Mouse (Mus musculus) thymus, adult 2 months (tissue): ENCODE data around the gene Znrd1as. TPM values are rescaled to one million over a fixed set of nuclear protein-coding genes. Genes with fewer than 3 reads are reported as not detected.

ENCODE experiments used
- DNase-seq: peaks from one replicate; pipeline ENCODE4 v3.0.0; 2021
- H3K27ac ChIP-seq: fragments of 200-500 bp; 2 replicates; pipeline ENCODE4 v1.5.1; 2012; ENCODE audit warnings: low read length, control low read depth; ENCODE audit not compliant: control insufficient read depth, insufficient read depth
- H3K27me3 ChIP-seq: fragments of 200-500 bp; 2 replicates; pipeline ENCODE4 v1.6.1; 2012; ENCODE audit warnings: mild to moderate bottlenecking, low read length, moderate library complexity, mixed read lengths; ENCODE audit not compliant: control insufficient read depth, insufficient read depth
- H3K36me3 ChIP-seq: fragments of 200-500 bp; 2 replicates; pipeline ENCODE4 v1.6.1; 2012; ENCODE audit warnings: mild to moderate bottlenecking, low read length, moderate library complexity; ENCODE audit not compliant: control insufficient read depth, insufficient read depth
- H3K4me1 ChIP-seq: fragments of 200-500 bp; replicated peaks from 2 replicates; pipeline ENCODE4 v1.6.1; 2012; ENCODE audit warnings: low read length; ENCODE audit not compliant: control insufficient read depth, insufficient read depth
- H3K4me3 ChIP-seq: fragments of 200-500 bp; 2 replicates; pipeline ENCODE4 v1.5.1; 2012; ENCODE audit warnings: mild to moderate bottlenecking, low read length, control low read depth, moderate library complexity; ENCODE audit not compliant: control insufficient read depth, insufficient read depth
- CTCF ChIP-seq: fragments of 200-500 bp; IDR thresholded peaks from 2 replicates; pipeline ENCODE4 v1.5.1; 2012; ENCODE audit warnings: mild to moderate bottlenecking, control low read depth, low read length, moderate library complexity, borderline replicate concordance; ENCODE audit not compliant: control insufficient read depth, poor library complexity, insufficient read depth; ENCODE audit errors: extremely low read depth
- POLR2A ChIP-seq: fragments of 200-500 bp; IDR thresholded peaks from 2 replicates; pipeline ENCODE4 v1.6.1; 2012; ENCODE audit warnings: mild to moderate bottlenecking, low read length, control low read depth, moderate library complexity; ENCODE audit not compliant: control insufficient read depth, poor library complexity, insufficient read depth; ENCODE audit errors: extremely low read depth
- WGBS: fragments of 180-500 bp; shearing (Covaris S2); methylation state at CpG from one replicate; pipeline ENCODE4 v1.1.7; 2018; 5-methylcytosine and 5-hydroxymethylcytosine counted together
- polyA plus RNA-seq: library from polyadenylated mRNA; depleted of rRNA; stranded (reverse); fragments of >200 nt; gene quantifications from 2 replicates; pipeline ENCODE4 v1.2.3, GENCODE M21; 2012

The Znrd1as gene
- polyA plus RNA-seq, 1 experiment, result 0.85 TPM

DNA sequence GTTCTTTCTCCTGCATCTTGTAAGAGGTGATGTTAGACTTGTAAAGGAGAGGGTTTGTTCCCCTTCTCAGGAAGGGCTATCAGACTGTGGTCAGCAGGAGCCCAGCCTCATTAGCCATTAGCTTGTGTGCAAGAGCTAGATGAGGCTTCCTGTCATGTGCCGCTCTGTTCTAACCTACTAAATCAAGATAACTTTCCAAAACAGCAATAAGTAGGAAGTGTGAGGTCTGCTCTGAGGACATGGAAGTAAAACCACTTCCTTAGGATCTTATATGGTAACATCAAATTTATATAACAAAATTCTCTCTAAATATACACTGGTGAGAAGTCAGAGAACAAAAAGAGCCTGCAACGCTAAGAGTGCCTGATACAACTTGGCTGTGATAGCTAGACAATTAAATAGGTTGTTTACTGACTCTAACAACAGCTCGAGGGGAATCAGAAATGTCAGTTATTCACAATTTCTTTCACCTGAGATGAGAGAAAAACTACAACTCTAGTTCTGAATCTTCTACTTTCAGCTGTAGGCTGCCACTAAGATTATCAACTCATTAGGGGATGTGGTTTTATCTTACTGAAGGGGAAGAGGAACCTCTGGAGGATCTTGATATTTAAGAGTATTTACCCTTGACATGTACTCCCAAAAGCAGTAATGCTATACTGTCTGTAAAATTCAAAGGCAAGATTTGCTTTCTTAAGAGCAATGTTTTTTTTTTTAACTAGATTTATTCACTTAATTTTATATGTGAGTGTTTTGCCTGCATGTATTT is 34.1 kb downstream of the Znrd1as start:
- H3K27me3 ChIP-seq, result no peaks in the 10 kb centered on the region; the same call in 1 of the 2 replicates
- WGBS, result 8% methylated on average over 3 of the region's 3 CpGs
- no peaks in the 10 kb centered on the region for H3K36me3 ChIP-seq
- H3K4me3 ChIP-seq, result no peak overlapping the region
- no peaks in the 10 kb centered on the region for H3K4me1 ChIP-seq
- TF ChIP-seq CTCF (no peak), POLR2A (no peak)
- H3K27ac ChIP-seq, result no peak overlapping the region
- no peak for DNase-seq

GRCm38 (mm10) chr17:36993770-36994325 is 35.5 kb downstream of the Znrd1as start:
- TF ChIP-seq POLR2A (no peak), CTCF (no peak)
- no peaks in the 10 kb centered on the region for H3K36me3 ChIP-seq
- H3K4me1 ChIP-seq, result no peaks in the 10 kb centered on the region
- DNase-seq, result no peak
- H3K27ac ChIP-seq, result no peak overlapping the region
- WGBS, result 96% methylated on average over 4 of the region's 4 CpGs
- H3K27me3 ChIP-seq, result no peaks in the 10 kb centered on the region; the same call in 1 of the 2 replicates
- H3K4me3 ChIP-seq, result no peak overlapping the region

DNA sequence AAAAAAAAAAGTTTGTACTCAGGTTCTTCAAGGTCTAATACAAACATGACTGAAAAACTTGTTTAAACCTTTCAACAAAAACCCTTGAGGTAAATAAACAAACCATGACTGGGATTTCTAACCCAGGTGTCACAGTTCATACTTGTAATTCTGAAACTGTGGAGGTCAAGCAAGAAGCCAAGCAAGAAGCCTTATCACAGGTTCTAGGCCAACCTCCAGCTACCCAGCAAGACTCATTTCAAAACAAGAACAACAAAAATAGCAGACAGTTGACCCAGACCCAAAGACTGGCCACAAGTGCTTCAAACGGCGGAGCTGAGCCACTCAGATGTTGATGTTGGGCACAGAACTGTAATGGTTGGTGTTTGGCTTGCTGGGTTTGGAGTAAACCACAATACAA is 36.1 kb downstream of the Znrd1as start:
- Histone ChIP-seq H3K36me3 (no peaks in the 10 kb centered on the region), H3K4me3 (no peak overlapping the region), H3K4me1 (no peaks in the 10 kb centered on the region), H3K27me3 (no peaks in the 10 kb centered on the region), H3K27ac (no peak overlapping the region)
- TF ChIP-seq POLR2A (no peak), CTCF (no peak)
- DNase-seq, result no peak
- WGBS, result 81% methylated on average over 2 of the region's 2 CpGs

- Histone ChIP-seq H3K4me1 (no peaks in the 10 kb centered on the region), H3K4me3 (no peak overlapping the region), H3K27ac (no peak overlapping the region), H3K27me3 (no peaks in the 10 kb centered on the region), H3K36me3 (no peaks in the 10 kb centered on the region)
- TF ChIP-seq CTCF (no peak), POLR2A (no peak)
- 86% methylated on average over 3 of the region's 3 CpGs for WGBS
- no peak for DNase-seq
Observed at GRCm38 (mm10) chr17:36995448-36995847, 37.1 kb downstream of the Znrd1as start.

DNA sequence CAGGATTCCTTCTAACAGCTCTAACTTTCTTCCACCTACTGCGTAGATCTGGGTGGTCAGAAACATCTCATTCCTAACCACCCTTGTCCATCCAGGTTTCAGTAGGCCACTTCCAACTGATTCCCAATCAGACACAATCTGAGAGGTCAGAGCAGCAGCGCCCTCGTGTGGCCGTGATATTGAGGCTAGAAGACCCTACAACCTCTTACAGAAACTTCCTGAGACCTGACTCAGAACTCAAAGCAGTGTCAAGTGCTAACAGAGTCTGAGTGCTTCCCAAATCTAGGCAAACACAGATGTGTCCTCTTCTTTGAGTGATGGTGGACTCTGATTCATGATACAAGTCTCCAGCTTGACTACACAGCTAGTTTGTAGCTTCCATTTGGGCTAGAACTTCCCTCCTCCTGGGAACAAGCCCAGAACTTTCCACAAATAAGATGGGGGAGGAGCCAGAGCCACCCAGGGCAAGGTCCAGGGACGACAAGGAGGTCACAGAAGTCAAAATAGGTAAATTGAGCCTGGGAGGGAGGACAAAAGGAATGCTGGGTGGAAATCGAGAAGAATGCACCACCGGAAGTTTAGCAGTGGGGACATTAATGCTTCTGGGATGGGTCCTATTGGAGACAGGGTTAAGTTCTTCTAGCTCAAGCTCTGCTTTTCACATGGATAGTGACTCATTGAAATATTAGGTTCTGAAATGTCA is 38.8 kb downstream of the Znrd1as start:
- H3K4me3 ChIP-seq, result no peak overlapping the region
- H3K27me3 ChIP-seq, result no peaks in the 10 kb centered on the region
- DNase-seq, result peak; percentile 72
- H3K36me3 ChIP-seq, result no peaks in the 10 kb centered on the region
- H3K27ac ChIP-seq, result no peak overlapping the region
- no peaks in the 10 kb centered on the region for H3K4me1 ChIP-seq
- WGBS, result 36% methylated on average over 7 of the region's 7 CpGs
- TF ChIP-seq POLR2A, result no peak
- TF ChIP-seq CTCF, result no peak

GRCm38 (mm10) chr17:36998477-36998876 is 40.1 kb downstream of the Znrd1as start:
- H3K27ac ChIP-seq, result no peak overlapping the region
- WGBS, result 98% methylated on average over 2 of the region's 2 CpGs

More at GRCm38 (mm10) chr17:36998477-36998876, 40.1 kb downstream of the Znrd1as start:
- Histone ChIP-seq H3K4me1 (peaks cover 5% of the 10 kb centered on the region), H3K36me3 (no peaks in the 10 kb centered on the region), H3K27me3 (peaks cover 7% of the 10 kb centered on the region; the same call in 1 of the 2 replicates), H3K4me3 (no peak overlapping the region)
- TF ChIP-seq POLR2A (no peak), CTCF (no peak)
- no peak for DNase-seq
